Mouse (Mus musculus) heart, embryonic 14.5 days (tissue): ENCODE data around the gene Cnr2. TPM values are rescaled to one million over a fixed set of nuclear protein-coding genes. Genes with fewer than 3 reads are reported as not detected.

Experiments
- ATAC-seq: fragments of 200-750 bp; cut with Nextera tagmentation; 2 replicates; pipeline ENCODE4 v1.8.0; 2017; ENCODE audit warnings: low read depth, moderate TSS enrichment; ENCODE audit not compliant: insufficient number of reproducible peaks, insufficient read depth, low FRiP score
- H3K27ac ChIP-seq, 2 experiments: fragments of 200-500 bp in 1 of 2; fragments of 300-500 bp in 1 of 2; sonication (generic) in 1 of 2; replicated peaks in 1 of 2; 2 replicates each; pipeline ENCODE4 v1.5.1; 2012 to 2014; ENCODE audit warnings: low read depth in 2 of 2, low read length in 2 of 2, control low read depth in 1 of 2, mild to moderate bottlenecking in 1 of 2, mixed read lengths in 1 of 2; ENCODE audit not compliant: control insufficient read depth in 1 of 2, insufficient read depth in 1 of 2
- H3K27me3 ChIP-seq: fragments of 300-500 bp; sonication (generic); 2 replicates; pipeline ENCODE4 v1.6.1; 2014; ENCODE audit warnings: mild to moderate bottlenecking, low read length, control low read depth; ENCODE audit not compliant: control insufficient read depth, insufficient read depth
- H3K36me3 ChIP-seq: fragments of 300-500 bp; sonication (generic); 2 replicates; pipeline ENCODE4 v1.6.1; 2014; ENCODE audit warnings: mild to moderate bottlenecking, control low read depth, low read length, mixed read lengths; ENCODE audit not compliant: control insufficient read depth, insufficient read depth
- H3K4me1 ChIP-seq, 2 experiments: fragments of 200-500 bp in 1 of 2; fragments of 300-500 bp in 1 of 2; sonication (generic) in 1 of 2; 2 replicates each; pipeline ENCODE4 v1.6.1; 2012 to 2014; ENCODE audit warnings: low read length in 2 of 2, control low read depth in 1 of 2, mixed read lengths in 1 of 2; ENCODE audit not compliant: control insufficient read depth in 2 of 2, insufficient read depth in 2 of 2
- H3K4me2 ChIP-seq: fragments of 300-500 bp; sonication (generic); 2 replicates; pipeline ENCODE4 v1.6.1; 2014; ENCODE audit warnings: mild to moderate bottlenecking, low read length
- H3K4me3 ChIP-seq, 2 experiments: fragments of 200-500 bp in 1 of 2; fragments of 300-500 bp in 1 of 2; sonication (generic) in 1 of 2; 2 replicates each; pipeline ENCODE4 v1.5.1; 2012 to 2014; ENCODE audit warnings: low read length in 2 of 2, mild to moderate bottlenecking in 2 of 2, control low read depth in 1 of 2, low read depth in 1 of 2, moderate library complexity in 1 of 2; ENCODE audit not compliant: control insufficient read depth in 1 of 2, insufficient read depth in 1 of 2
- H3K9ac ChIP-seq: fragments of 300-500 bp; sonication (generic); 2 replicates; pipeline ENCODE4 v1.6.1; 2014; ENCODE audit warnings: mild to moderate bottlenecking, low read length
- H3K9me3 ChIP-seq: fragments of 300-500 bp; sonication (generic); 2 replicates; pipeline ENCODE4 v1.6.1; 2016; ENCODE audit warnings: low read length, control low read depth; ENCODE audit not compliant: control insufficient read depth
- WGBS: fragments of 180-500 bp; shearing (Covaris S2); extraction: QIAGEN DNeasy Blood & Tissue Kit; methylation state at CpG from one replicate; pipeline ENCODE4 v1.1.7; 2014; 5-methylcytosine and 5-hydroxymethylcytosine counted together
- polyA plus RNA-seq: library from polyadenylated mRNA; unstranded; fragments of >200 nt; fragmentation: Nextera tagmentation; extraction: Ambion mirVana; gene quantifications from 2 replicates; pipeline ENCODE4 v1.2.1, GENCODE M21; 2014

Gene Cnr2
- polyA plus RNA-seq, 1 experiment from 2014 or later, result 0.36 TPM

- ATAC-seq, result no peak
- H3K4me2 ChIP-seq, result no peak overlapping the region
- H3K27me3 ChIP-seq, result no peaks in the 10 kb centered on the region
- no peak overlapping the region for H3K27ac ChIP-seq
- peaks cover 0 to 9% of the 10 kb centered on the region in 2 experiments; a peak in 3 of 4 replicates for H3K4me1 ChIP-seq
- H3K9ac ChIP-seq, result no peak overlapping the region
- H3K9me3 ChIP-seq, result no peaks in the 10 kb centered on the region
- H3K36me3 ChIP-seq, result peaks cover 42% of the 10 kb centered on the region
- H3K4me3 ChIP-seq, result no peak overlapping the region
- whole genome bisulfite sequencing, result 92% methylated on average over 9 of the region's 9 CpGs
These were observed 33.2 kb downstream of the Cnr2 start for GRCm38 (mm10) chr4:135928376-135928775.

GRCm38 (mm10) chr4:135929405-135929804 lies 34.2 kb downstream of the Cnr2 start:
- H3K9me3 ChIP-seq, result no peaks in the 10 kb centered on the region
- H3K27ac ChIP-seq, result no peak overlapping the region
- WGBS, result 79% methylated on average over 5 of the region's 5 CpGs
- no peak overlapping the region for H3K9ac ChIP-seq
- peaks cover 45% of the 10 kb centered on the region for H3K36me3 ChIP-seq
- H3K4me2 ChIP-seq, result no peak overlapping the region
- H3K4me3 ChIP-seq, result no peak overlapping the region
- no peaks in the 10 kb centered on the region for H3K27me3 ChIP-seq
- ATAC-seq, result no peak
- peaks cover 0 to 9% of the 10 kb centered on the region in 2 experiments; a peak in 3 of 4 replicates for H3K4me1 ChIP-seq

- no peak overlapping the region for H3K4me3 ChIP-seq
- WGBS, result 85% methylated on average over 9 of the region's 9 CpGs
- H3K27me3 ChIP-seq, result no peaks in the 10 kb centered on the region
- no peak for ATAC-seq
- no peak overlapping the region for H3K9ac ChIP-seq
- no peak overlapping the region for H3K4me2 ChIP-seq
- H3K36me3 ChIP-seq, result peaks cover 45% of the 10 kb centered on the region
- no peak overlapping the region for H3K27ac ChIP-seq
- H3K9me3 ChIP-seq, result no peaks in the 10 kb centered on the region
- peaks cover 0 to 9% of the 10 kb centered on the region in 2 experiments; a peak in 3 of 4 replicates for H3K4me1 ChIP-seq
These were observed 34.6 kb downstream of the Cnr2 start for GRCm38 (mm10) chr4:135929828-135930227.

- no peak overlapping the region for H3K4me3 ChIP-seq
- ATAC-seq, result no peak
- H3K4me1 ChIP-seq, result peaks cover under 1 to 9% of the 10 kb centered on the region in 2 experiments; a peak in 3 of 4 replicates
- peaks cover 45% of the 10 kb centered on the region for H3K36me3 ChIP-seq
- WGBS, result 95% methylated on average over 8 of the region's 8 CpGs
- H3K9ac ChIP-seq, result no peak overlapping the region
- H3K27ac ChIP-seq, result no peak overlapping the region
- no peaks in the 10 kb centered on the region for H3K9me3 ChIP-seq
- no peak overlapping the region for H3K4me2 ChIP-seq
- H3K27me3 ChIP-seq, result no peaks in the 10 kb centered on the region
These were observed 35.0 kb downstream of the Cnr2 start for GRCm38 (mm10) chr4:135930239-135930638.

- no peaks in the 10 kb centered on the region for H3K27me3 ChIP-seq
- H3K4me1 ChIP-seq, result peaks cover 0 to 5% of the 10 kb centered on the region in 2 experiments; a peak in 1 of 4 replicates
- H3K27ac ChIP-seq, result no peak overlapping the region
These were observed 36.6 kb downstream of the Cnr2 start for GRCm38 (mm10) chr4:135931832-135932231.

GRCm38 (mm10) chr4:135934708-135935500 lies 39.7 kb downstream of the Cnr2 start:
- peaks cover 50% of the 10 kb centered on the region for H3K36me3 ChIP-seq
- H3K27ac ChIP-seq, result no peak overlapping the region; a peak in 1 of 4 replicates
- no peaks in the 10 kb centered on the region for H3K9me3 ChIP-seq
- H3K4me3 ChIP-seq, result no peak overlapping the region
- H3K4me1 ChIP-seq, result peaks cover 3 to 6% of the 10 kb centered on the region in 2 experiments; a peak in 1 of 4 replicates
- no peak overlapping the region for H3K9ac ChIP-seq
- H3K27me3 ChIP-seq, result no peaks in the 10 kb centered on the region
- WGBS, result 45% methylated on average over 12 of the region's 12 CpGs
- peak; percentile 40; the same call in 1 of the 2 replicates for ATAC-seq
- H3K4me2 ChIP-seq, result no peak overlapping the region

More at GRCm38 (mm10) chr4:135931832-135932231, 36.6 kb downstream of the Cnr2 start:
- Histone ChIP-seq H3K36me3 (peaks cover 33% of the 10 kb centered on the region), H3K9me3 (no peaks in the 10 kb centered on the region), H3K9ac (no peak overlapping the region), H3K4me2 (no peak overlapping the region), H3K4me3 (no peak overlapping the region)
- 67% methylated on average over 5 of the region's 5 CpGs for WGBS
- no peak for ATAC-seq

- peaks cover 45% of the 10 kb centered on the region for H3K36me3 ChIP-seq
- no peaks in the 10 kb centered on the region for H3K9me3 ChIP-seq
- H3K4me2 ChIP-seq, result no peak overlapping the region
- H3K9ac ChIP-seq, result no peak overlapping the region
- no peak for ATAC-seq
- no peak overlapping the region for H3K4me3 ChIP-seq
- H3K27me3 ChIP-seq, result no peaks in the 10 kb centered on the region
- H3K4me1 ChIP-seq, result peaks cover 3 to 6% of the 10 kb centered on the region in 2 experiments; a peak in 1 of 4 replicates
- WGBS, result 61% methylated on average over 5 of the region's 5 CpGs
- H3K27ac ChIP-seq, result no peak overlapping the region; a peak in 1 of 4 replicates
These were observed 40.3 kb downstream of the Cnr2 start for GRCm38 (mm10) chr4:135935502-135935901.
